Mouse (Mus musculus): ENCODE data around the gene Gm6588. TPM values are rescaled to one million over a fixed set of nuclear protein-coding genes. Genes with fewer than 3 reads are reported as not detected.

The Gm6588 gene
- polyA plus RNA-seq, 1 experiment from 2014 or later = 0.08 TPM

- 32% methylated on average over 19 of the region's 19 CpGs for WGBS
- no peak for ATAC-seq (ENCODE audit: insufficient number of reproducible peaks, low FRiP score, low TSS enrichment, low read depth)
- Histone ChIP-seq H3K36me3 (no peaks in the 10 kb centered on the region), H3K9me3 (no peaks in the 10 kb centered on the region), H3K27me3 (peaks cover 42% of the 10 kb centered on the region), H3K4me1 (peaks cover 4% of the 10 kb centered on the region; the same call in 1 of the 2 replicates), H3K4me3 (no peak overlapping the region), H3K27ac (no peak overlapping the region), H3K9ac (no peak overlapping the region), H3K4me2 (no peak overlapping the region)
Observed at GRCm38 (mm10) chr5:112481946-112482410, 32.8 kb downstream of the Gm6588 start.

- ATAC-seq (ENCODE audit: insufficient number of reproducible peaks, low FRiP score, low TSS enrichment, low read depth) = no peak
- 71% methylated on average over 13 of the region's 13 CpGs for WGBS
- Histone ChIP-seq H3K4me2 (no peak overlapping the region), H3K4me1 (peaks cover 4% of the 10 kb centered on the region; the same call in 1 of the 2 replicates), H3K36me3 (no peaks in the 10 kb centered on the region), H3K9me3 (no peaks in the 10 kb centered on the region), H3K4me3 (no peak overlapping the region), H3K27ac (no peak overlapping the region), H3K27me3 (peaks cover 42% of the 10 kb centered on the region), H3K9ac (no peak overlapping the region)
Observed at GRCm38 (mm10) chr5:112482551-112482950, 33.3 kb downstream of the Gm6588 start.

- H3K27me3 ChIP-seq = peaks cover 42% of the 10 kb centered on the region
- no peak for ATAC-seq (ENCODE audit: insufficient number of reproducible peaks, low FRiP score, low TSS enrichment, low read depth)
- 79% methylated on average over 8 of the region's 8 CpGs for WGBS
Observed at GRCm38 (mm10) chr5:112483030-112483429, 33.8 kb downstream of the Gm6588 start.

GRCm38 (mm10) chr5:112484924-112485715, 35.9 kb downstream of the Gm6588 start:
- WGBS = 26% methylated on average over 13 of the region's 13 CpGs
- H3K9ac ChIP-seq = no peak overlapping the region
- H3K4me3 ChIP-seq = no peak overlapping the region
- H3K9me3 ChIP-seq = no peaks in the 10 kb centered on the region
- no peak for ATAC-seq (ENCODE audit: insufficient number of reproducible peaks, low FRiP score, low TSS enrichment, low read depth)
- H3K36me3 ChIP-seq = no peaks in the 10 kb centered on the region
- H3K4me2 ChIP-seq = no peak overlapping the region
- H3K27me3 ChIP-seq = peaks cover 42% of the 10 kb centered on the region
- peaks cover 4% of the 10 kb centered on the region; the same call in 1 of the 2 replicates for H3K4me1 ChIP-seq
- H3K27ac ChIP-seq = no peak overlapping the region

More at GRCm38 (mm10) chr5:112483030-112483429, 33.8 kb downstream of the Gm6588 start:
- Histone ChIP-seq H3K4me2 (no peak overlapping the region), H3K9ac (no peak overlapping the region), H3K4me1 (peaks cover 4% of the 10 kb centered on the region; the same call in 1 of the 2 replicates), H3K27ac (no peak overlapping the region), H3K9me3 (no peaks in the 10 kb centered on the region), H3K4me3 (no peak overlapping the region), H3K36me3 (no peaks in the 10 kb centered on the region)

GRCm38 (mm10) chr5:112486415-112486814, 37.2 kb downstream of the Gm6588 start:
- no peak overlapping the region for H3K9ac ChIP-seq
- peaks cover 38% of the 10 kb centered on the region for H3K27me3 ChIP-seq
- H3K4me2 ChIP-seq = no peak overlapping the region
- H3K4me1 ChIP-seq = peaks cover 4% of the 10 kb centered on the region; the same call in 1 of the 2 replicates
- no peak overlapping the region for H3K27ac ChIP-seq
- H3K36me3 ChIP-seq = no peaks in the 10 kb centered on the region
- H3K4me3 ChIP-seq = no peak overlapping the region
- 61% methylated on average over 5 of the region's 5 CpGs for WGBS
- ATAC-seq (ENCODE audit: insufficient number of reproducible peaks, low FRiP score, low TSS enrichment, low read depth) = no peak
- H3K9me3 ChIP-seq = no peaks in the 10 kb centered on the region

GRCm38 (mm10) chr5:112487504-112487903, 38.3 kb downstream of the Gm6588 start:
- WGBS = 76% methylated on average over 1 of the region's 1 CpGs
- Histone ChIP-seq H3K4me1 (no peaks in the 10 kb centered on the region), H3K4me2 (no peak overlapping the region), H3K27ac (no peak overlapping the region), H3K9ac (no peak overlapping the region), H3K36me3 (no peaks in the 10 kb centered on the region), H3K9me3 (no peaks in the 10 kb centered on the region), H3K4me3 (no peak overlapping the region), H3K27me3 (peaks cover 39% of the 10 kb centered on the region)
- no peak for ATAC-seq (ENCODE audit: insufficient number of reproducible peaks, low FRiP score, low TSS enrichment, low read depth)

- Histone ChIP-seq H3K27me3 (peaks cover 31% of the 10 kb centered on the region), H3K9me3 (no peaks in the 10 kb centered on the region), H3K36me3 (no peaks in the 10 kb centered on the region), H3K4me2 (no peak overlapping the region), H3K9ac (no peak overlapping the region), H3K4me3 (no peak overlapping the region), H3K4me1 (no peaks in the 10 kb centered on the region), H3K27ac (no peak overlapping the region)
- WGBS = 60% methylated on average over 8 of the region's 8 CpGs
- no peak for ATAC-seq (ENCODE audit: insufficient number of reproducible peaks, low FRiP score, low TSS enrichment, low read depth)
Observed at GRCm38 (mm10) chr5:112488101-112488776, 39.0 kb downstream of the Gm6588 start.

DNA sequence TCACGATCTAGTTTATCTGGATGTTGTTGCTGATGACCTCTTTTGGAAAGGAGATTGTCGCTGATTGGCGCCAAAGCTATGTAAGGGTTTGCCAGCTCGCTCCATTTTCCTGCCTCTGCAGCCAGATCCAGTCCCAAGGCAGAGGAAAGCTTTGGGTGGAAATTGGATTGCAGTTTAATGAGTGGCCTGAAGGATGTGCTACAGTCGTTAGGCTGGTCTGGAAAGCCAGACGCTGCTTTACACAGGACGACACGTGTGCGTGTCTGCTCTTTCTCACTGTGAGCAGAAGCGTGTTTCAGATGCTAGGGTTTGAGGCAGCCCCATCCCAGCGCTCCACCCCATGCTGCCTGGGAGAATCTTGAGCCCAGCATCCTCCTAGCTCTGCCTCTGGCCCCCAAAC, 42.3 kb downstream of the Gm6588 start:
- Histone ChIP-seq H3K4me3 (no peak overlapping the region), H3K27me3 (peaks cover 3% of the 10 kb centered on the region; the same call in 1 of the 2 replicates), H3K4me2 (no peak overlapping the region), H3K4me1 (no peaks in the 10 kb centered on the region), H3K9me3 (no peaks in the 10 kb centered on the region), H3K27ac (no peak overlapping the region), H3K9ac (no peak overlapping the region), H3K36me3 (no peaks in the 10 kb centered on the region)
- no peak for ATAC-seq (ENCODE audit: insufficient number of reproducible peaks, low FRiP score, low TSS enrichment, low read depth)
- WGBS = 44% methylated on average over 11 of the region's 11 CpGs

GRCm38 (mm10) chr5:112493492-112493891, 44.3 kb downstream of the Gm6588 start:
- no peak for ATAC-seq (ENCODE audit: insufficient number of reproducible peaks, low FRiP score, low TSS enrichment, low read depth)

DNA sequence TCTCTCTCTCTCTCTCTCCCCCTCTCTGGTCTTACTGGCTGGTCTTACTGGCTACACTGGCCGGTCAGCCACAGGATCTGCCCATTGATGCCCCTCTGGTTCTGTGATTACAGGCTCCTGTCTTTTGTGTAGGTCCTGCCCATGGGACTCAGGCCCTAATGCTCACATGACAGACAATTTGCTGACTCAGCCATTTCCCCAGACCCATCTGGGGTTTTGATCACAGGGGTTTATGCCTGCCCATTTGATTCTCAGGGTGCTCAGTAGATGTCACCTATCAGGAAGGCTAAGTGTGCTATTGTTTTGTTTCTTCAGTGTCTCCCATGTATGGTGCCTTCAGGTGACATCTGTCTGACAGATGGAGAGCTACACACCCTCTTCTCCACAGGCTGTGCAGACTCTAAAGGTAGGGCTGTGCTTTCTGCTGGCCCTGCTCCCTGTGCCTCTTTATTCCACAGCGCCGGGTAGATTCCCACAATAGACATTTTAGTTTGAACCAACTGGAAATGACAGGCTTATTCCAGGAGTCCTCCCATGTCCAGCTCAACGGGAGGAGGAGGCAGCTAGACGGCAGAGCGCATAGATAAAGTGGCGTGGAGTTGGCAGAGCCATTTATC, 47.6 kb downstream of the Gm6588 start:
- H3K9ac ChIP-seq = no peak overlapping the region
- WGBS = 82% methylated on average over 7 of the region's 7 CpGs
- no peak overlapping the region for H3K27ac ChIP-seq
- H3K36me3 ChIP-seq = no peaks in the 10 kb centered on the region
- no peak for ATAC-seq (ENCODE audit: insufficient number of reproducible peaks, low FRiP score, low TSS enrichment, low read depth)
- no peaks in the 10 kb centered on the region for H3K27me3 ChIP-seq
- H3K4me1 ChIP-seq = 0 out of 2 replicates have a peak, but pooled peaks cover 2% of the 10 kb centered on the region
- H3K9me3 ChIP-seq = no peaks in the 10 kb centered on the region
- no peak overlapping the region for H3K4me3 ChIP-seq
- H3K4me2 ChIP-seq = no peak overlapping the region

More at GRCm38 (mm10) chr5:112493492-112493891, 44.3 kb downstream of the Gm6588 start:
- Histone ChIP-seq H3K9ac (no peak overlapping the region), H3K4me3 (no peak overlapping the region), H3K27me3 (0 out of 2 replicates have a peak, but pooled peaks cover 3% of the 10 kb centered on the region), H3K36me3 (no peaks in the 10 kb centered on the region), H3K4me1 (no peaks in the 10 kb centered on the region), H3K4me2 (no peak overlapping the region), H3K9me3 (no peaks in the 10 kb centered on the region), H3K27ac (no peak overlapping the region)
- WGBS = 24% methylated on average over 11 of the region's 11 CpGs

DNA sequence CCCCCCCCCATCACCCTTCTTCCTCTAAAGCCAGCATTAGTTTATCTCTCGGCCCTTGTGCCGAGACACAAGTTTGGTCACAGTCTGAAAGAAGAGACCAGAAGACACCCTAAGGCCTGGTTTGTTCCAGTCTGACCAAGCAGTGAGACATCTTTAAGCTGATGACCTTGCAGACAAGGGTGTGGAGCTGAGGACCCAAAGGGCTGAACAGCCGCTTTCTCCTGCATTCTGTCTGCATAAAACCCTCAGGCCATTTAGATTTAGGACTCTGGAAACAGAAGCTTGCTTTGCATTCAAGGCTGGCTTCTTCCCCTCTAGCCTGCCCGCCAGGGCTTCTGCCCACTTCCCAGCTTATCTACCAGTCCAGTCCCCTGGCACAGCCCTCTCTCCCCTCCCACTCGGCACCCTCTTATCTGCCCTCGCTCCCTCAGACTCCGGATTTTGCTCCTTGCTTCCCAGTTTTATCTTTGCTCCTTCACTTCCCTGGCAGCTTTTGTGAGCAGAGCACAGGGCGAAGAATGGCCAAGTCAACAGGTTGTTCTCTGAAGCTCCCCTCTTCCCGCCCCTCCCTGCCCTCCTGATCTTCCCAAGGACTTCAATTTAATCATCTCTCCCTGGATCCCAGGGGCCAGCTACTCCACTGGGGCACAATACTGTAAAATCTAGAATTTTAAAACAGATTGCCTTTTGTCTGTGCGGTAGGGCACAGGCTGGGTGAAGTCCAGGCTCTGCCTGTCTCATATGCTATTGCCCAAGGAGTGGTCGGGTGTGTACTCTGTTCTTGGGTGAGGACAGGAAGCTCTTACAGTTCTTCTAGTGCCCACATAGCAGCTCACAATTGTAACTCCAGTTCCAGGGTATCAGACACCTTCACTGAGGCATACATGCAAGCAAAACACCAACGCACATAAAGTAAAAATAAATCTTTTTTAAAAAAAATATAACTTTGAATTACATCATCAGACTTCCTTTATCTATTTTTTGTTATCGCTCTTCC, 50.0 kb downstream of the Gm6588 start:
- H3K36me3 ChIP-seq = no peaks in the 10 kb centered on the region
- ATAC-seq (ENCODE audit: insufficient number of reproducible peaks, low FRiP score, low TSS enrichment, low read depth) = no peak
- H3K4me3 ChIP-seq = no peak overlapping the region
- H3K4me2 ChIP-seq = no peak overlapping the region
- 76% methylated on average over 13 of the region's 13 CpGs for WGBS
- no peaks in the 10 kb centered on the region for H3K9me3 ChIP-seq
- H3K4me1 ChIP-seq = 0 out of 2 replicates have a peak, but pooled peaks cover 2% of the 10 kb centered on the region
- no peak overlapping the region for H3K27ac ChIP-seq
- no peaks in the 10 kb centered on the region for H3K27me3 ChIP-seq
- H3K9ac ChIP-seq = no peak overlapping the region

All from limb, embryonic 15.5 days (tissue).